15 mouse cellular contexts compared by ENCODE assay signal in the genomic region with DNA sequence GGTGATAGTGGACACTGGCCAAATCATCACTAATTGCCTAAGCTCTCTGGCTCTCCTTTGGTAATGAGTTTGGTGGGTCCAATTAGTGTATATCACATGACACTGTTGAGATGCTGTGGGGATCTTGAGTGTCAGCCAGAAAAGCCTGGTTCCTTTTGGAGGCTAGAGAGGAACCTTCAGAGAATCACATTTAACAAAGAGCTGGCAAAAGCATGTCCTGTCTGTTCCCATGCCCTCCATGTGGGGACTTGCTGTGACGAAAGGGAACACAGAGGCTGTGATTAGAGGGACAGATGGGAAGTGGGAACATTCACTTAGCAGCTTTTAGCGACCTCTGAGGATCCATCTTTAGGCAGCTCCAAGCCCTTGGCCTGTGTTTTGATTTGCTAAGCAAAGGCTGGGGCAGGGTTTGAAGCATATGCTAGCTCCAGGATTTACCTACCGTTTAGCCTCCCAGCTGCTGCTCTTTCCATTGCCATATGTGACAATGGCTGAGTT.
DNase-seq lines count a peak whose midpoint lies in the region; ATAC-seq and TF ChIP-seq lines count a peak whose summit lies in the region.
"Had no signal": no experiment of that assay in that cellular context is flagged by ENCODE, and none has a peak within 500 bp of the region (broad histone marks: within the 10 kb centered on the region; RNA-seq: fewer than 3 reads in every experiment).

No protein-coding gene starts in this region.

- H3K27ac ChIP-seq in forebrain, embryonic 13.5 days, result no peak overlapping the region
- H3K27ac ChIP-seq in forebrain, embryonic 11.5 days (ENCODE audit: low read depth, low read length), result no peak overlapping the region
- H3K27ac ChIP-seq in forebrain, embryonic 16.5 days (ENCODE audit: low read length), result 0 out of 2 replicates have a peak overlapping the region, but pooled peaks have one; percentile 46
- H3K27ac ChIP-seq: embryonic facial prominence, embryonic 13.5 days; left cerebral cortex, adult 2 months had no signal

- no peak overlapping the region for H3K4me2 ChIP-seq in forebrain, embryonic 13.5 days
- H3K4me2 ChIP-seq in forebrain, embryonic 11.5 days (ENCODE audit: low read depth, low read length, severe bottlenecking), result no peak overlapping the region
- H3K4me2 ChIP-seq in forebrain, embryonic 16.5 days (ENCODE audit: low read length), result no peak overlapping the region
- H3K4me2 ChIP-seq: embryonic facial prominence, embryonic 13.5 days had no signal

- no peak for TF ChIP-seq CTCF in brain, embryonic 14.5 days (IDR thresholded peaks at IDR 0.05; ENCODE audit: borderline replicate concordance, extremely low read depth, insufficient read depth, insufficient read length)

- DNase-seq in forebrain, embryonic 11.5 days (ENCODE audit: low spot score), result no peak
- DNase-seq in brain, embryonic 14.5 days (ENCODE audit: low read depth), result peak; percentile 93
- DNase-seq in layer of hippocampus, postnatal 25 days (ENCODE audit: extremely low spot score in 1 of 2, low spot score in 1 of 2), result peak; percentile 19 to 20
- DNase-seq in testis, postnatal 14 days (ENCODE audit: low spot score), result no peak
- DNase-seq in lung, adult 18-20 months, result no peak
- no peak for DNase-seq in spleen, postnatal 36 days (ENCODE audit: low spot score in 2 of 2)
- DNase-seq: adrenal gland, postnatal 36 days; gastrocnemius, postnatal 14 days; heart, postnatal 4 days; liver, postnatal 0 days had no signal

- H3K36me3 ChIP-seq in forebrain, embryonic 13.5 days (ENCODE audit: poor library complexity, severe bottlenecking), result no peaks in the 10 kb centered on the region
- H3K36me3 ChIP-seq in forebrain, embryonic 11.5 days (ENCODE audit: control insufficient read depth, insufficient read depth, low read length), result no peaks in the 10 kb centered on the region
- no peaks in the 10 kb centered on the region for H3K36me3 ChIP-seq in forebrain, embryonic 16.5 days (ENCODE audit: control insufficient read depth, insufficient read depth)
- H3K36me3 ChIP-seq: embryonic facial prominence, embryonic 13.5 days had no signal

- H3K4me1 ChIP-seq in forebrain, embryonic 13.5 days, result no peaks in the 10 kb centered on the region
- H3K4me1 ChIP-seq in forebrain, embryonic 11.5 days (replicated peaks; ENCODE audit: control insufficient read depth, insufficient read depth, low read length), result no peaks in the 10 kb centered on the region
- H3K4me1 ChIP-seq in forebrain, embryonic 16.5 days (replicated peaks; ENCODE audit: control insufficient read depth, insufficient read depth, low read length), result no peaks in the 10 kb centered on the region
- H3K4me1 ChIP-seq: embryonic facial prominence, embryonic 13.5 days had no signal

- TF ChIP-seq POLR2A in brain, embryonic 14.5 days (IDR thresholded peaks at IDR 0.05; ENCODE audit: borderline replicate concordance, extremely low read depth, insufficient read depth, insufficient read length, poor library complexity, severe bottlenecking), result no peak

- no peaks in the 10 kb centered on the region for H3K27me3 ChIP-seq in forebrain, embryonic 13.5 days
- no peaks in the 10 kb centered on the region for H3K27me3 ChIP-seq in forebrain, embryonic 11.5 days (ENCODE audit: control insufficient read depth, insufficient read depth, low read length)
- no peaks in the 10 kb centered on the region for H3K27me3 ChIP-seq in forebrain, embryonic 16.5 days (replicated peaks; ENCODE audit: control insufficient read depth, insufficient read depth, low read length)
- H3K27me3 ChIP-seq: embryonic facial prominence, embryonic 13.5 days had no signal

- no peaks in the 10 kb centered on the region for H3K9me3 ChIP-seq in forebrain, embryonic 13.5 days (replicated peaks)
- no peaks in the 10 kb centered on the region for H3K9me3 ChIP-seq in forebrain, embryonic 11.5 days (ENCODE audit: control insufficient read depth, low read length)
- no peaks in the 10 kb centered on the region for H3K9me3 ChIP-seq in forebrain, embryonic 16.5 days (ENCODE audit: control insufficient read depth, low read length)
- H3K9me3 ChIP-seq: embryonic facial prominence, embryonic 13.5 days had no signal

- WGBS in forebrain, embryonic 13.5 days, result 59% methylated on average over 3 of the region's 3 CpGs
- 79% methylated on average over 3 of the region's 3 CpGs for WGBS in forebrain, embryonic 11.5 days
- 31% methylated on average over 3 of the region's 3 CpGs for WGBS in forebrain, embryonic 16.5 days

- H3K9ac ChIP-seq in forebrain, embryonic 13.5 days, result no peak overlapping the region
- no peak overlapping the region for H3K9ac ChIP-seq in forebrain, embryonic 11.5 days (ENCODE audit: low read length)
- no peak overlapping the region for H3K9ac ChIP-seq in forebrain, embryonic 16.5 days (replicated peaks; ENCODE audit: low read depth, low read length)
- H3K9ac ChIP-seq: embryonic facial prominence, embryonic 13.5 days; liver, postnatal 0 days had no signal

- ATAC-seq in forebrain, embryonic 13.5 days, result peak; percentile 96
- no peak; the same call in 1 of the 2 replicates for ATAC-seq in forebrain, embryonic 11.5 days (replicated peaks; ENCODE audit: low FRiP score)
- ATAC-seq in forebrain, embryonic 16.5 days, result peak; percentile 93
- ATAC-seq: liver, postnatal 0 days had no signal

- H3K4me3 ChIP-seq in forebrain, embryonic 13.5 days, result no peak overlapping the region
- H3K4me3 ChIP-seq in forebrain, embryonic 11.5 days (ENCODE audit: low read depth, low read length), result no peak overlapping the region
- no peak overlapping the region for H3K4me3 ChIP-seq in forebrain, embryonic 16.5 days (replicated peaks; ENCODE audit: low read length)
- H3K4me3 ChIP-seq: embryonic facial prominence, embryonic 13.5 days; left cerebral cortex, adult 2 months; myocyte had no signal

Comparison
In these comparisons a context has a peak if more than half of its experiments do, and no peak if none do; other contexts are left out.
1. DNase-seq: peak in brain, embryonic 14.5 days (single experiment) and layer of hippocampus, postnatal 25 days (2 of 2); none in forebrain, embryonic 11.5 days (single experiment), testis, postnatal 14 days (single experiment), lung, adult 18-20 months (0 of 2) and spleen, postnatal 36 days (0 of 2).